8 mouse cellular contexts compared by ENCODE assay signal in genomic region chr10:117393196-117393890, GRCm38 (mm10). TPM values are rescaled to one million over a fixed set of nuclear protein-coding genes. Genes with fewer than 3 reads are reported as not detected.
DNase-seq lines count a peak whose midpoint lies in the region; ATAC-seq and TF ChIP-seq lines count a peak whose summit lies in the region.

No protein-coding gene starts in this region.

- peak overlapping the region; percentile 40 for H3K9ac ChIP-seq in embryonic facial prominence, embryonic 12.5 days
- H3K9ac ChIP-seq in limb, embryonic 12.5 days (replicated peaks): peak overlapping the region; percentile 52
- H3K9ac ChIP-seq in midbrain, embryonic 14.5 days (replicated peaks; ENCODE audit: low read length): no peak overlapping the region

- H3K4me2 ChIP-seq in embryonic facial prominence, embryonic 12.5 days (replicated peaks): peak overlapping the region; percentile 65
- peak overlapping the region; percentile 70 for H3K4me2 ChIP-seq in limb, embryonic 12.5 days
- peak overlapping the region; percentile 52 for H3K4me2 ChIP-seq in midbrain, embryonic 14.5 days (ENCODE audit: low read length)

- peak; percentile 79 for ATAC-seq in embryonic facial prominence, embryonic 12.5 days (ENCODE audit: insufficient number of reproducible peaks, insufficient read depth, low FRiP score, low TSS enrichment)
- peak; percentile 91 to 95 for ATAC-seq in hematopoietic stem cell, adult 5-6 weeks (replicated peaks in 1 of 2; ENCODE audit: insufficient read depth in 1 of 2, low FRiP score in 2 of 2, low TSS enrichment in 1 of 2, low read depth in 1 of 2, poor library complexity in 2 of 2, severe bottlenecking in 2 of 2)
- ATAC-seq in limb, embryonic 12.5 days (ENCODE audit: insufficient number of reproducible peaks, insufficient read depth, low FRiP score, low TSS enrichment, low read depth): peak; percentile 26; the same call in 1 of the 2 replicates
- ATAC-seq in midbrain, embryonic 14.5 days (ENCODE audit: low FRiP score, low TSS enrichment): peak; percentile 53; the same call in 1 of the 2 replicates

- peaks cover 16% of the 10 kb centered on the region for H3K4me1 ChIP-seq in testis, adult 2 months (ENCODE audit: control insufficient read depth, insufficient read depth, low read length)
- H3K4me1 ChIP-seq in embryonic facial prominence, embryonic 12.5 days: peaks cover 9% of the 10 kb centered on the region
- H3K4me1 ChIP-seq in limb, embryonic 12.5 days (replicated peaks): peaks cover 14% of the 10 kb centered on the region
- 0 out of 2 replicates have a peak, but pooled peaks cover 3% of the 10 kb centered on the region for H3K4me1 ChIP-seq in midbrain, embryonic 14.5 days (ENCODE audit: control insufficient read depth, insufficient read depth, low read length)

- H3K36me3 ChIP-seq in testis, adult 2 months (ENCODE audit: control insufficient read depth, insufficient read depth, low read length): no peaks in the 10 kb centered on the region
- no peaks in the 10 kb centered on the region for H3K36me3 ChIP-seq in embryonic facial prominence, embryonic 12.5 days
- no peaks in the 10 kb centered on the region for H3K36me3 ChIP-seq in limb, embryonic 12.5 days
- no peaks in the 10 kb centered on the region for H3K36me3 ChIP-seq in midbrain, embryonic 14.5 days (ENCODE audit: control insufficient read depth, insufficient read depth, low read length)

- no peak overlapping the region for H3K27ac ChIP-seq in testis, adult 2 months (ENCODE audit: control insufficient read depth, insufficient read depth, low read depth, low read length)
- H3K27ac ChIP-seq in embryonic facial prominence, embryonic 12.5 days: no peak overlapping the region
- no peak overlapping the region for H3K27ac ChIP-seq in limb, embryonic 12.5 days
- no peak overlapping the region for H3K27ac ChIP-seq in midbrain, embryonic 14.5 days (replicated peaks; ENCODE audit: low read depth, low read length)

- DNase-seq in testis, postnatal 14 days (ENCODE audit: low spot score): no peak
- peak; percentile 63 for DNase-seq in midbrain, embryonic 14.5 days
- DNase-seq in thymus, postnatal 4 days: peak; percentile 70
- no peak for DNase-seq in cerebellum, postnatal 25 days

- no peak for TF ChIP-seq CTCF in testis, adult 2 months (IDR thresholded peaks at IDR 0.05; ENCODE audit: control insufficient read depth, insufficient read depth, insufficient replicate concordance, low read depth, low read length)

- H3K27me3 ChIP-seq in testis, adult 2 months (ENCODE audit: control insufficient read depth, insufficient read depth, low read length): no peaks in the 10 kb centered on the region
- H3K27me3 ChIP-seq in embryonic facial prominence, embryonic 12.5 days: no peaks in the 10 kb centered on the region
- peaks cover 5% of the 10 kb centered on the region for H3K27me3 ChIP-seq in limb, embryonic 12.5 days
- H3K27me3 ChIP-seq in midbrain, embryonic 14.5 days (ENCODE audit: control insufficient read depth, insufficient read depth, low read length): no peaks in the 10 kb centered on the region

- TF ChIP-seq POLR2A in testis, adult 2 months (IDR thresholded peaks at IDR 0.05; ENCODE audit: control insufficient read depth, low read depth, low read length): no peak

- 3% methylated on average over 23 of the region's 27 CpGs for WGBS in embryonic facial prominence, embryonic 12.5 days
- 3% methylated on average over 23 of the region's 27 CpGs for WGBS in limb, embryonic 12.5 days
- 3% methylated on average over 25 of the region's 27 CpGs for WGBS in midbrain, embryonic 14.5 days

- no peaks in the 10 kb centered on the region for H3K9me3 ChIP-seq in embryonic facial prominence, embryonic 12.5 days
- H3K9me3 ChIP-seq in limb, embryonic 12.5 days: no peaks in the 10 kb centered on the region
- no peaks in the 10 kb centered on the region for H3K9me3 ChIP-seq in midbrain, embryonic 14.5 days (ENCODE audit: control insufficient read depth, low read length)

- peak overlapping the region; percentile 61 for H3K4me3 ChIP-seq in testis, adult 2 months (ENCODE audit: control insufficient read depth, low read depth, low read length)
- peak overlapping the region; percentile 42 for H3K4me3 ChIP-seq in embryonic facial prominence, embryonic 12.5 days
- peak overlapping the region; percentile 43 for H3K4me3 ChIP-seq in limb, embryonic 12.5 days (replicated peaks)
- peak overlapping the region; percentile 13 for H3K4me3 ChIP-seq in midbrain, embryonic 14.5 days (replicated peaks; ENCODE audit: low read depth, low read length)

RNA-seq across cellular contexts. Expression of gene Cpsf6, which starts 13.5 kb away (rescaled TPM):
- 23.6 and 26.7 TPM in 2 replicates for polyA plus RNA-seq in testis, adult 2 months (2012; rRNA removed)
- polyA plus RNA-seq in embryonic facial prominence, embryonic 12.5 days (2016; fragmentation: Nextera tagmentation; extraction: Ambion mirVana): 210 and 213 TPM in 2 replicates
- total RNA-seq in hematopoietic stem cell, adult 5-6 weeks (2017): 126 and 139 TPM in 2 replicates
- 231 and 234 TPM in 2 replicates for polyA plus RNA-seq in limb, embryonic 12.5 days (2016; fragmentation: Nextera tagmentation; extraction: Ambion mirVana)
- 207 and 213 TPM in 2 replicates for polyA plus RNA-seq in midbrain, embryonic 14.5 days (2014; fragmentation: Nextera tagmentation; extraction: Ambion mirVana)

Comparison
In these comparisons a context has a peak if more than half of its experiments do, and no peak if none do; other contexts are left out.
1. DNase-seq: peak in midbrain, embryonic 14.5 days (single experiment) and thymus, postnatal 4 days (single experiment); none in testis, postnatal 14 days (single experiment) and cerebellum, postnatal 25 days (0 of 2).
2. ATAC-seq: peak in every context shown above with its lines; median percentile 93 in hematopoietic stem cell, adult 5-6 weeks; 79 in embryonic facial prominence, embryonic 12.5 days; 53 in midbrain, embryonic 14.5 days; 26 in limb, embryonic 12.5 days.
3. Peak in every context shown above with its lines, with median percentiles within 50 percentile points of each other: H3K4me3 ChIP-seq and H3K4me2 ChIP-seq.